Mouse (Mus musculus): ENCODE data around the gene Otud4. TPM values are rescaled to one million over a fixed set of nuclear protein-coding genes. Genes with fewer than 3 reads are reported as not detected.

Otud4 gene
- total and polyA plus RNA-seq, 3 experiments: 45.3 to 53.4 (median 51.7) TPM

DNA sequence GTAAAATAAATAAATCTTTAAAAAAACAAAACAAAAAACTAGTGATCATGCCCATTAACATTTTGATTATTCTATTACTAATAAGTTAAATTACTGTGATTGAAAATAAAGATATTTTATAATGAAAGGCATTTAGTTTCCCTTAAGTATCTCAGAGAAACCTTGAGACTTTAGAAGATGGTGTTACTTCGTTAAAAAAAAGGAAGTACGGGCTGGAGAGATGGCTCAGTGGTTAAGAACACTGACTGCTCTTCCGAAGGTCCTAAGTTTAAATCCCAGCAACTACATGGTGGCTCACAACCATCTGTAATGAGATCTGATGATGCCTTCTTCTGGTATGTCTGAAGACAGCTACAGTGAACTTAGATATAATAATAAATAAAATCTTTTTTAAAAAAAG, 2.2 kb upstream of the Otud4 start:
- Histone ChIP-seq H3K9me3 (replicated peaks; ENCODE audit: insufficient read depth, low read length) (no peaks in the 10 kb centered on the region), H3K27ac (ENCODE audit: control insufficient read depth, low read depth, low read length) (no peak overlapping the region), H3K27me3 (ENCODE audit: control insufficient read depth in 1 of 2, insufficient read depth in 2 of 2, low read length in 2 of 2) (no peaks in the 10 kb centered on the region), H3K4me1 (ENCODE audit: control insufficient read depth in 1 of 2, insufficient read depth in 2 of 2, low read length in 2 of 2) (peaks cover 4 to 5% of the 10 kb centered on the region in 2 experiments), H3K79me2 (ENCODE audit: control insufficient read depth, insufficient read depth, low read length, poor library complexity) (peaks cover 28% of the 10 kb centered on the region), H3K9ac (ENCODE audit: control insufficient read depth, low read depth, low read length, poor library complexity, severe bottlenecking) (no peak overlapping the region), H3K4me3 (ENCODE audit: control insufficient read depth in 1 of 2, insufficient read depth in 1 of 2, low read depth in 2 of 2, low read length in 2 of 2) (no peak overlapping the region), H3K36me3 (ENCODE audit: control insufficient read depth in 1 of 2, insufficient read depth in 2 of 2, low read length in 2 of 2) (peaks cover 0 to 10% of the 10 kb centered on the region in 2 experiments; a peak in 2 of 4 replicates)
- TF ChIP-seq TBP (IDR thresholded peaks at IDR 0.05; ENCODE audit: low read depth, low read length): peak; percentile 81
- no peak for TF ChIP-seq KAT2A (conservative IDR thresholded peaks at IDR 0.05; ENCODE audit: low read depth, low read length)
- DNase-seq (ENCODE audit: low read depth, low spot score): peak; percentile 54

- H3K4me1 ChIP-seq (ENCODE audit: control insufficient read depth in 1 of 2, insufficient read depth in 2 of 2, low read length in 2 of 2): peaks cover 8 to 11% of the 10 kb centered on the region in 2 experiments
- DNase-seq (ENCODE audit: low read depth, low spot score): peak; percentile 56
- peak overlapping the region; percentile 61 to 86 for H3K4me3 ChIP-seq (ENCODE audit: control insufficient read depth in 1 of 2, insufficient read depth in 1 of 2, low read depth in 2 of 2, low read length in 2 of 2)
- H3K36me3 ChIP-seq (ENCODE audit: control insufficient read depth in 1 of 2, insufficient read depth in 2 of 2, low read length in 2 of 2): peaks cover 3 to 16% of the 10 kb centered on the region in 2 experiments; a peak in 3 of 4 replicates
- peak overlapping the region; percentile 94 for H3K27ac ChIP-seq (ENCODE audit: control insufficient read depth, low read depth, low read length)
- no peaks in the 10 kb centered on the region for H3K9me3 ChIP-seq (replicated peaks; ENCODE audit: insufficient read depth, low read length)
- peak overlapping the region; percentile 98 for H3K9ac ChIP-seq (ENCODE audit: control insufficient read depth, low read depth, low read length, poor library complexity, severe bottlenecking)
- TF ChIP-seq ETS1 (IDR thresholded peaks at IDR 0.05; ENCODE audit: low read depth, low read length): 0 out of 2 replicates have a peak, but pooled peaks have one; percentile 23
- TF ChIP-seq ZC3H11A (IDR thresholded peaks at IDR 0.05; ENCODE audit: low read depth, low read length): no peak
- TF ChIP-seq MEF2A (IDR thresholded peaks at IDR 0.05; ENCODE audit: extremely low read depth, insufficient replicate concordance, low read depth, low read length, poor library complexity, severe bottlenecking): no peak
- TF ChIP-seq CHD1 (IDR thresholded peaks at IDR 0.05; ENCODE audit: low read depth, low read length): peak; percentile 80
- TF ChIP-seq GATA1 (IDR thresholded peaks at IDR 0.05; ENCODE audit: low read depth, low read length): no peak
- TF ChIP-seq MAZ (IDR thresholded peaks at IDR 0.05; ENCODE audit: low read depth, low read length): no peak
- 0 out of 2 replicates have a peak, but pooled peaks have one; percentile 17 for TF ChIP-seq HCFC1 (IDR thresholded peaks at IDR 0.05; ENCODE audit: low read depth, low read length)
- 0 out of 2 replicates have a peak, but pooled peaks have one; percentile 34 for TF ChIP-seq MYC (IDR thresholded peaks at IDR 0.05; ENCODE audit: low read depth, low read length)
- no peaks in the 10 kb centered on the region for H3K27me3 ChIP-seq (ENCODE audit: control insufficient read depth in 1 of 2, insufficient read depth in 2 of 2, low read length in 2 of 2)
- H3K79me2 ChIP-seq (ENCODE audit: control insufficient read depth, insufficient read depth, low read length, poor library complexity): peaks cover 35% of the 10 kb centered on the region
These were observed 1.3 kb upstream of the Otud4 start for GRCm38 (mm10) chr8:79638001-79638706.

- DNase-seq (ENCODE audit: low read depth, low spot score): peak; percentile 99
- TF ChIP-seq BHLHE40 (IDR thresholded peaks at IDR 0.05; ENCODE audit: borderline replicate concordance, low read depth, low read length) (no peak), USF2 (IDR thresholded peaks at IDR 0.05; ENCODE audit: borderline replicate concordance in 1 of 2, insufficient read depth in 1 of 2, low read depth in 1 of 2, low read length in 2 of 2) (no peak), MYB (IDR thresholded peaks at IDR 0.05; ENCODE audit: low read depth, low read length) (no peak), UBTF (IDR thresholded peaks at IDR 0.05; ENCODE audit: borderline replicate concordance, insufficient read depth, low read depth, low read length) (no peak), RAD21 (IDR thresholded peaks at IDR 0.05; ENCODE audit: low read depth, low read length) (no peak), ZC3H11A (IDR thresholded peaks at IDR 0.05; ENCODE audit: low read depth, low read length) (no peak), POLR2AphosphoS2 (IDR thresholded peaks at IDR 0.05; ENCODE audit: low read length) (peak; percentile 75; the same call in 1 of the 2 replicates), MAFK (IDR thresholded peaks at IDR 0.05; ENCODE audit: borderline replicate concordance, low read depth, low read length) (no peak), ELF1 (IDR thresholded peaks at IDR 0.05; ENCODE audit: low read depth, low read length) (peak; percentile 88), MAX (IDR thresholded peaks at IDR 0.05; ENCODE audit: low read length) (peak; percentile 31), RCOR1 (IDR thresholded peaks at IDR 0.05; ENCODE audit: low read depth, low read length) (no peak), ETS1 (IDR thresholded peaks at IDR 0.05; ENCODE audit: low read depth, low read length) (peak; percentile 58; the same call in 1 of the 2 replicates), ZMIZ1 (IDR thresholded peaks at IDR 0.05; ENCODE audit: low read depth, low read length) (peak; percentile 56; the same call in 1 of the 2 replicates)
These were observed 490 bp upstream of the Otud4 start for GRCm38 (mm10) chr8:79638707-79639549.

More at GRCm38 (mm10) chr8:79638707-79639549, 490 bp upstream of the Otud4 start:
- Histone ChIP-seq H3K4me3 (ENCODE audit: control insufficient read depth in 1 of 2, insufficient read depth in 1 of 2, low read depth in 2 of 2, low read length in 2 of 2) (peak overlapping the region; percentile 86 to 87), H3K36me3 (ENCODE audit: control insufficient read depth in 1 of 2, insufficient read depth in 2 of 2, low read length in 2 of 2) (peaks cover 9 to 20% of the 10 kb centered on the region in 2 experiments), H3K9me3 (replicated peaks; ENCODE audit: insufficient read depth, low read length) (no peaks in the 10 kb centered on the region), H3K4me1 (ENCODE audit: control insufficient read depth in 1 of 2, insufficient read depth in 2 of 2, low read length in 2 of 2) (peaks cover 8 to 11% of the 10 kb centered on the region in 2 experiments), H3K9ac (ENCODE audit: control insufficient read depth, low read depth, low read length, poor library complexity, severe bottlenecking) (peak overlapping the region; percentile 99), H3K27ac (ENCODE audit: control insufficient read depth, low read depth, low read length) (peak overlapping the region; percentile 94), H3K27me3 (ENCODE audit: control insufficient read depth in 1 of 2, insufficient read depth in 2 of 2, low read length in 2 of 2) (no peaks in the 10 kb centered on the region), H3K79me2 (ENCODE audit: control insufficient read depth, insufficient read depth, low read length, poor library complexity) (peaks cover 41% of the 10 kb centered on the region)

All from MEL (cell line).